Mouse (Mus musculus): ENCODE results near the gene Sval2.

Gene Sval2

GRCm38 (mm10) chr6:41852689-41853088 is at the start of gene Sval2:
Gene Sval2 (plus strand): TSS chr6:41852989.
- no peak for DNase-seq (ENCODE audit: low spot score)

- DNase-seq (ENCODE audit: low spot score) = no peak
Measured at GRCm38 (mm10) chr6:41824086-41824485, 28.7 kb upstream of the Sval2 start.

- DNase-seq (ENCODE audit: low spot score) = no peak
Measured at GRCm38 (mm10) chr6:41829516-41829915, 23.3 kb upstream of the Sval2 start.

- DNase-seq (ENCODE audit: low spot score) = no peak
Measured at GRCm38 (mm10) chr6:41847235-41847634, 5.6 kb upstream of the Sval2 start, which contains the start of gene Pip. Gene Pip (plus strand): TSS chr6:41847535.

GRCm38 (mm10) chr6:41864038-41864437 is 11.2 kb downstream of the Sval2 start:
- DNase-seq (ENCODE audit: low spot score) = no peak

GRCm38 (mm10) chr6:41911625-41912024 is 58.8 kb downstream of the Sval2 start:
- no peak for DNase-seq (ENCODE audit: low spot score)
